Mouse (Mus musculus) stomach, embryonic 15.5 days (tissue): ENCODE measurements around the gene Rbfox1. TPM values are rescaled to one million over a fixed set of nuclear protein-coding genes. Genes with fewer than 3 reads are reported as not detected.

Experiments used
- ATAC-seq: fragments of 200-750 bp; cut with Nextera tagmentation; 2 replicates; pipeline ENCODE4 v1.8.0; 2017; ENCODE audit warnings: low read depth, moderate number of reproducible peaks, moderate TSS enrichment; ENCODE audit not compliant: insufficient read depth, low FRiP score
- H3K27ac ChIP-seq: fragments of 300-500 bp; sonication (generic); 2 replicates; pipeline ENCODE4 v1.5.1; 2015; ENCODE audit warnings: mild to moderate bottlenecking, inconsistent platforms
- H3K27me3 ChIP-seq: fragments of 300-500 bp; sonication (generic); replicated peaks from 2 replicates; pipeline ENCODE4 v1.6.1; 2015; ENCODE audit warnings: inconsistent platforms
- H3K36me3 ChIP-seq: fragments of 300-500 bp; sonication (generic); 2 replicates; pipeline ENCODE4 v1.6.1; 2015; ENCODE audit warnings: inconsistent platforms
- H3K4me1 ChIP-seq: fragments of 300-500 bp; sonication (generic); 2 replicates; pipeline ENCODE4 v1.6.1; 2015; ENCODE audit warnings: inconsistent platforms
- H3K4me2 ChIP-seq: fragments of 300-500 bp; sonication (generic); 2 replicates; pipeline ENCODE4 v1.6.1; 2015; ENCODE audit warnings: mild to moderate bottlenecking, inconsistent platforms
- H3K4me3 ChIP-seq: fragments of 300-500 bp; sonication (generic); replicated peaks from 2 replicates; pipeline ENCODE4 v1.5.1; 2015; ENCODE audit warnings: inconsistent platforms
- H3K9ac ChIP-seq: fragments of 300-500 bp; sonication (generic); 2 replicates; pipeline ENCODE4 v1.6.1; 2015; ENCODE audit warnings: inconsistent platforms
- H3K9me3 ChIP-seq: fragments of 300-500 bp; sonication (generic); 2 replicates; pipeline ENCODE4 v1.6.1; 2016; ENCODE audit warnings: inconsistent platforms
- WGBS: fragments of 180-500 bp; shearing (Covaris S2); methylation state at CpG from one replicate; pipeline ENCODE4 v1.1.7; 2015; 5-methylcytosine and 5-hydroxymethylcytosine counted together
- polyA plus RNA-seq: library from polyadenylated mRNA; unstranded; fragments of >200 nt; fragmentation: Nextera tagmentation; extraction: Ambion mirVana; gene quantifications from 2 replicates; pipeline ENCODE4 v1.2.1, GENCODE M21; 2015

The Rbfox1 gene
- polyA plus RNA-seq, 1 experiment from 2014 or later: 3.5 TPM

- H3K4me1 ChIP-seq: no peaks in the 10 kb centered on the region
- no peak overlapping the region for H3K27ac ChIP-seq
- H3K4me3 ChIP-seq: no peak overlapping the region
- H3K36me3 ChIP-seq: no peaks in the 10 kb centered on the region
- no peak overlapping the region for H3K4me2 ChIP-seq
- WGBS: 73% methylated on average over 2 of the region's 2 CpGs
- no peak overlapping the region for H3K9ac ChIP-seq
- no peaks in the 10 kb centered on the region for H3K9me3 ChIP-seq
- ATAC-seq: no peak
- H3K27me3 ChIP-seq: no peaks in the 10 kb centered on the region
These were observed 448.1 kb downstream of the Rbfox1 start for GRCm38 (mm10) chr16:6333273-6333672.

- Histone ChIP-seq H3K9me3 (no peaks in the 10 kb centered on the region), H3K36me3 (no peaks in the 10 kb centered on the region), H3K27me3 (peaks cover 27% of the 10 kb centered on the region), H3K4me1 (peaks cover 4% of the 10 kb centered on the region), H3K27ac (no peak overlapping the region), H3K4me3 (no peak overlapping the region), H3K9ac (no peak overlapping the region), H3K4me2 (no peak overlapping the region; the same call in 1 of the 2 replicates)
- 33% methylated on average over 9 of the region's 9 CpGs for WGBS
- no peak for ATAC-seq
These were observed 462.9 kb downstream of the Rbfox1 start for GRCm38 (mm10) chr16:6348103-6348502.

GRCm38 (mm10) chr16:6348581-6349241 is 463.6 kb downstream of the Rbfox1 start:
- Histone ChIP-seq H3K9ac (no peak overlapping the region), H3K4me2 (peak overlapping the region; percentile 47), H3K9me3 (no peaks in the 10 kb centered on the region), H3K4me3 (peak overlapping the region; percentile 20), H3K4me1 (peaks cover 4% of the 10 kb centered on the region), H3K27ac (no peak overlapping the region), H3K27me3 (peaks cover 27% of the 10 kb centered on the region), H3K36me3 (no peaks in the 10 kb centered on the region)
- no peak; the same call in 1 of the 2 replicates for ATAC-seq
- 1% methylated on average over 41 of the region's 41 CpGs for WGBS

- Histone ChIP-seq H3K9ac (no peak overlapping the region), H3K4me1 (peaks cover 4% of the 10 kb centered on the region), H3K9me3 (no peaks in the 10 kb centered on the region), H3K4me3 (no peak overlapping the region), H3K27me3 (peaks cover 27% of the 10 kb centered on the region), H3K4me2 (peak overlapping the region; percentile 47; the same call in 1 of the 2 replicates), H3K27ac (no peak overlapping the region), H3K36me3 (no peaks in the 10 kb centered on the region)
- WGBS: 32% methylated on average over 16 of the region's 16 CpGs
- ATAC-seq: no peak
These were observed 464.2 kb downstream of the Rbfox1 start for GRCm38 (mm10) chr16:6349381-6349780.

- Histone ChIP-seq H3K27ac (no peak overlapping the region), H3K4me1 (peaks cover 4% of the 10 kb centered on the region), H3K9ac (no peak overlapping the region), H3K9me3 (no peaks in the 10 kb centered on the region), H3K36me3 (no peaks in the 10 kb centered on the region), H3K27me3 (peaks cover 27% of the 10 kb centered on the region), H3K4me3 (no peak overlapping the region), H3K4me2 (no peak overlapping the region)
- 81% methylated on average over 11 of the region's 11 CpGs for WGBS
- no peak for ATAC-seq
These were observed 465.1 kb downstream of the Rbfox1 start for GRCm38 (mm10) chr16:6350256-6350655.

GRCm38 (mm10) chr16:6353191-6353590 is 468.0 kb downstream of the Rbfox1 start:
- H3K36me3 ChIP-seq: no peaks in the 10 kb centered on the region
- no peak for ATAC-seq
- no peak overlapping the region for H3K4me3 ChIP-seq
- H3K27ac ChIP-seq: no peak overlapping the region
- H3K9ac ChIP-seq: no peak overlapping the region
- peaks cover 22% of the 10 kb centered on the region for H3K27me3 ChIP-seq
- no peak overlapping the region for H3K4me2 ChIP-seq
- WGBS: 80% methylated on average over 5 of the region's 5 CpGs
- H3K9me3 ChIP-seq: no peaks in the 10 kb centered on the region
- peaks cover 4% of the 10 kb centered on the region for H3K4me1 ChIP-seq

- no peaks in the 10 kb centered on the region for H3K4me1 ChIP-seq
- no peaks in the 10 kb centered on the region for H3K36me3 ChIP-seq
- no peaks in the 10 kb centered on the region for H3K9me3 ChIP-seq
- no peak for ATAC-seq
- no peak overlapping the region for H3K27ac ChIP-seq
- H3K4me3 ChIP-seq: no peak overlapping the region
- no peaks in the 10 kb centered on the region for H3K27me3 ChIP-seq
- WGBS: 73% methylated on average over 3 of the region's 3 CpGs
- H3K9ac ChIP-seq: no peak overlapping the region
- H3K4me2 ChIP-seq: no peak overlapping the region
These were observed 471.8 kb downstream of the Rbfox1 start for GRCm38 (mm10) chr16:6356931-6357330.

- H3K9ac ChIP-seq: no peak overlapping the region
- H3K9me3 ChIP-seq: no peaks in the 10 kb centered on the region
- no peak overlapping the region for H3K4me3 ChIP-seq
- ATAC-seq: no peak
- H3K4me1 ChIP-seq: no peaks in the 10 kb centered on the region
- WGBS: 70% methylated on average over 2 of the region's 2 CpGs
- no peak overlapping the region for H3K4me2 ChIP-seq
- no peaks in the 10 kb centered on the region for H3K27me3 ChIP-seq
- H3K36me3 ChIP-seq: no peaks in the 10 kb centered on the region
- H3K27ac ChIP-seq: no peak overlapping the region
These were observed 480.6 kb downstream of the Rbfox1 start for GRCm38 (mm10) chr16:6365793-6366192.

GRCm38 (mm10) chr16:6366649-6367048 is 481.5 kb downstream of the Rbfox1 start:
- Histone ChIP-seq H3K9me3 (no peaks in the 10 kb centered on the region), H3K4me2 (no peak overlapping the region), H3K9ac (no peak overlapping the region), H3K4me3 (no peak overlapping the region), H3K36me3 (no peaks in the 10 kb centered on the region), H3K27ac (no peak overlapping the region), H3K27me3 (no peaks in the 10 kb centered on the region), H3K4me1 (no peaks in the 10 kb centered on the region)
- ATAC-seq: no peak
- WGBS: 74% methylated on average over 6 of the region's 6 CpGs

- H3K27ac ChIP-seq: no peak overlapping the region
- H3K4me3 ChIP-seq: no peak overlapping the region
- H3K9me3 ChIP-seq: no peaks in the 10 kb centered on the region
- ATAC-seq: no peak
- no peak overlapping the region for H3K4me2 ChIP-seq
- H3K27me3 ChIP-seq: no peaks in the 10 kb centered on the region
- H3K36me3 ChIP-seq: no peaks in the 10 kb centered on the region
- no peak overlapping the region for H3K9ac ChIP-seq
- WGBS: 87% methylated on average over 3 of the region's 3 CpGs
- no peaks in the 10 kb centered on the region for H3K4me1 ChIP-seq
These were observed 495.8 kb downstream of the Rbfox1 start for GRCm38 (mm10) chr16:6380924-6381323.

GRCm38 (mm10) chr16:6381572-6381971 is 496.4 kb downstream of the Rbfox1 start:
- no peak for ATAC-seq
- WGBS: 51% methylated on average over 2 of the region's 2 CpGs
- Histone ChIP-seq H3K4me2 (no peak overlapping the region), H3K9me3 (no peaks in the 10 kb centered on the region), H3K27me3 (no peaks in the 10 kb centered on the region), H3K4me3 (no peak overlapping the region), H3K9ac (no peak overlapping the region), H3K36me3 (no peaks in the 10 kb centered on the region), H3K27ac (no peak overlapping the region), H3K4me1 (no peaks in the 10 kb centered on the region)

- Histone ChIP-seq H3K4me1 (no peaks in the 10 kb centered on the region), H3K4me3 (no peak overlapping the region), H3K27me3 (no peaks in the 10 kb centered on the region), H3K9ac (no peak overlapping the region), H3K27ac (no peak overlapping the region), H3K4me2 (no peak overlapping the region), H3K9me3 (no peaks in the 10 kb centered on the region), H3K36me3 (no peaks in the 10 kb centered on the region)
- ATAC-seq: no peak
- WGBS: 79% methylated on average over 5 of the region's 5 CpGs
These were observed 497.6 kb downstream of the Rbfox1 start for GRCm38 (mm10) chr16:6382712-6383111.
